Mouse (Mus musculus) spleen, adult 2 months (tissue): ENCODE measurements around the gene Micu1.

ENCODE experiments used
- CTCF ChIP-seq: fragments of 200-500 bp; IDR thresholded peaks from 2 replicates; pipeline ENCODE4 v1.5.1; 2011; ENCODE audit warnings: mild to moderate bottlenecking, inconsistent platforms; ENCODE audit not compliant: insufficient read depth, insufficient read length, insufficient replicate concordance; ENCODE audit errors: extremely low read depth
- POLR2A ChIP-seq: fragments of 200-500 bp; IDR thresholded peaks from 2 replicates; pipeline ENCODE4 v1.6.1; 2011; ENCODE audit warnings: low read depth, low read length, inconsistent platforms

DNA sequence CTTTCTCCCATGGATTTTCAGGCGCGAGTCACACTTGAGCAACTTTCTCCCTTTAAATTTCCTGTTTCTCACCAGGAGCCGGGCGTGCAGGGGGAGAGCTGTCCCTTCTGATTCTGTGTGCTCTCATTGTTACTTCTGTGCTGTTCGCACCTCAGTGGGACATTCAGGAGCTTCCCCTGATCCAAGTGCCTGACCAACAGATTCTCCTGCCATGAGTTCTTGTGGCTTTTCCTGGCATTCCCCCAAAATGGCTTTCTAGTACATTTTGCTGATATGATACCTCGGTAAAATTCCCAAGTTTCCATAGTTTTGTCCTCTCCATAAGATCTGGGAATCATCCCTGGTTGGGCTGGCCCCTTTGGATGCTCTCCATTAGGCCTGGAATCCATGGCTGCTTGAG lies 25.0 kb downstream of the Micu1 start:
- TF ChIP-seq CTCF (no peak), POLR2A (no peak)
